Mouse (Mus musculus): ENCODE data around the gene Fam193b.
A peak's percentile ranks its signal among the peaks of the same experiment; 100 is the strongest.

The Fam193b gene

GRCm38 (mm10) chr13:55500575-55500974 is 70.3 kb downstream of the Fam193b start:
- no peak for DNase-seq (ENCODE audit: low spot score in 2 of 2)

GRCm38 (mm10) chr13:55498906-55499305 is 72.0 kb downstream of the Fam193b start:
- no peak for DNase-seq (ENCODE audit: low spot score in 2 of 2)

GRCm38 (mm10) chr13:55496661-55497060 is 74.3 kb downstream of the Fam193b start:
- DNase-seq (ENCODE audit: low spot score in 2 of 2) = no peak

GRCm38 (mm10) chr13:55495702-55496101 is 75.2 kb downstream of the Fam193b start:
- no peak for DNase-seq (ENCODE audit: low spot score in 2 of 2)

GRCm38 (mm10) chr13:55494883-55495621 is 75.9 kb downstream of the Fam193b start:
- DNase-seq (ENCODE audit: low spot score in 2 of 2) = peak in 1 of 2 experiments; percentile 36

- DNase-seq (ENCODE audit: low spot score in 2 of 2) = no peak
Observed at GRCm38 (mm10) chr13:55494257-55494656, 76.7 kb downstream of the Fam193b start.

Data from frontal cortex, postnatal 36 days (tissue).